Mouse (Mus musculus): ENCODE measurements at regions not wholly inside any gene's neighbourhood (a gene's known extent, or its start where the extent isn't known, plus 50 kb on each side); places are given as distances from the start of the nearest gene placed in this dataset.
A peak's percentile ranks its signal among the peaks of the same experiment; 100 is the strongest.

- no peak for DNase-seq
These were observed 1323.8 kb upstream of the A1bg start for GRCm38 (mm10) chr15:62246561-62247079.

GRCm38 (mm10) chr15:62245237-62245636 lies 1322.4 kb upstream of the A1bg start:
- DNase-seq, result no peak

- DNase-seq, result no peak
These were observed 1322.0 kb upstream of the A1bg start for GRCm38 (mm10) chr15:62244819-62245218.

- no peak for DNase-seq
These were observed 1317.2 kb upstream of the A1bg start for GRCm38 (mm10) chr15:62240031-62240430.

GRCm38 (mm10) chr15:62238503-62239045 lies 1315.8 kb upstream of the A1bg start:
- DNase-seq, result no peak

GRCm38 (mm10) chr15:62236056-62236455 lies 1313.2 kb upstream of the A1bg start:
- DNase-seq, result no peak

GRCm38 (mm10) chr15:62234182-62234760 lies 1311.5 kb upstream of the A1bg start:
- no peak for DNase-seq

- no peak for DNase-seq
These were observed 1310.3 kb upstream of the A1bg start for GRCm38 (mm10) chr15:62233154-62233553.

GRCm38 (mm10) chr15:62231709-62232108 lies 1308.9 kb upstream of the A1bg start:
- DNase-seq, result no peak

GRCm38 (mm10) chr15:62230773-62231172 lies 1308.0 kb upstream of the A1bg start:
- no peak for DNase-seq

GRCm38 (mm10) chr15:62229491-62230283 lies 1306.9 kb upstream of the A1bg start:
- peak; percentile 31 for DNase-seq

GRCm38 (mm10) chr15:62229023-62229422 lies 1306.2 kb upstream of the A1bg start:
- DNase-seq, result no peak

GRCm38 (mm10) chr15:62224798-62225197 lies 1302.0 kb upstream of the A1bg start:
- no peak for DNase-seq

- no peak for DNase-seq
These were observed 1301.4 kb upstream of the A1bg start for GRCm38 (mm10) chr15:62224191-62224590.

- DNase-seq, result peak; percentile 78
These were observed 1300.5 kb upstream of the A1bg start for GRCm38 (mm10) chr15:62223156-62223840.

GRCm38 (mm10) chr15:62222731-62223130 lies 1299.9 kb upstream of the A1bg start:
- peak; percentile 90 for DNase-seq

GRCm38 (mm10) chr15:62222201-62222600 lies 1299.4 kb upstream of the A1bg start:
- DNase-seq, result no peak

GRCm38 (mm10) chr15:62221024-62221819 lies 1298.4 kb upstream of the A1bg start:
- DNase-seq, result no peak

- no peak for DNase-seq
These were observed 1297.8 kb upstream of the A1bg start for GRCm38 (mm10) chr15:62220620-62221019.

- peak; percentile 70 for DNase-seq
These were observed 1297.2 kb upstream of the A1bg start for GRCm38 (mm10) chr15:62219934-62220540.

GRCm38 (mm10) chr15:62218346-62219080 lies 1295.7 kb upstream of the A1bg start:
- DNase-seq, result peak; percentile 80

Data from adrenal gland, adult 2 months (tissue).